Mouse (Mus musculus) liver, embryonic 11.5 days (tissue): Measurements from ENCODE around the gene Orai3. TPM values are rescaled to one million over a fixed set of nuclear protein-coding genes. Genes with fewer than 3 reads are reported as not detected.

ENCODE experiments used
- ATAC-seq: fragments of 200-750 bp; cut with Nextera tagmentation; replicated peaks from 2 replicates; pipeline ENCODE4 v1.8.0; 2017; ENCODE audit warnings: moderate number of reproducible peaks, mild to moderate bottlenecking, moderate TSS enrichment, moderate library complexity; ENCODE audit not compliant: low FRiP score
- DNase-seq: peaks from one replicate; pipeline ENCODE4 v3.0.0-alpha.2; 2017; ENCODE audit warnings: low spot score
- H3K27ac ChIP-seq: fragments of 300-500 bp; sonication (generic); 2 replicates; pipeline ENCODE4 v1.5.1; 2014; ENCODE audit warnings: mild to moderate bottlenecking, low read depth, low read length, control low read depth
- H3K27me3 ChIP-seq: fragments of 300-500 bp; sonication (generic); replicated peaks from 2 replicates; pipeline ENCODE4 v1.6.1; 2014; ENCODE audit warnings: low read length, mixed read lengths; ENCODE audit not compliant: control insufficient read depth, insufficient read depth
- H3K36me3 ChIP-seq: fragments of 300-500 bp; sonication (generic); 2 replicates; pipeline ENCODE4 v1.6.1; 2014; ENCODE audit warnings: mild to moderate bottlenecking, low read length, moderate library complexity, mixed read lengths; ENCODE audit not compliant: control insufficient read depth, insufficient read depth
- H3K4me1 ChIP-seq: fragments of 300-500 bp; sonication (generic); replicated peaks from 2 replicates; pipeline ENCODE4 v1.6.1; 2014; ENCODE audit warnings: low read length, mixed read lengths; ENCODE audit not compliant: control insufficient read depth, insufficient read depth
- H3K4me2 ChIP-seq: fragments of 300-500 bp; sonication (generic); 2 replicates; pipeline ENCODE4 v1.6.1; 2014; ENCODE audit warnings: mild to moderate bottlenecking, control low read depth, moderate library complexity
- H3K4me3 ChIP-seq: fragments of 300-500 bp; sonication (generic); 2 replicates; pipeline ENCODE4 v1.5.1; 2014; ENCODE audit warnings: low read depth, low read length, control low read depth
- H3K9ac ChIP-seq: fragments of 300-500 bp; sonication (generic); 2 replicates; pipeline ENCODE4 v1.6.1; 2014; ENCODE audit warnings: low read depth, low read length, control low read depth
- H3K9me3 ChIP-seq: fragments of 300-500 bp; sonication (generic); 2 replicates; pipeline ENCODE4 v1.6.1; 2016; ENCODE audit warnings: low read length, inconsistent platforms, mixed read lengths; ENCODE audit not compliant: control insufficient read depth
- WGBS: fragments of 180-500 bp; shearing (Covaris S2); extraction: QIAGEN DNeasy Blood & Tissue Kit; methylation state at CpG from one replicate; pipeline ENCODE4 v1.1.7; 2014; 5-methylcytosine and 5-hydroxymethylcytosine counted together
- polyA plus RNA-seq: library from polyadenylated mRNA; unstranded; fragments of >200 nt; fragmentation: Nextera tagmentation; extraction: Ambion mirVana; gene quantifications from 2 replicates; pipeline ENCODE4 v1.2.1, GENCODE M21; 2014

The Orai3 gene
- polyA plus RNA-seq, 1 experiment from 2014 or later: 22.0 TPM

- peaks cover 11% of the 10 kb centered on the region; the same call in 1 of the 2 replicates for H3K36me3 ChIP-seq
- H3K9me3 ChIP-seq: no peaks in the 10 kb centered on the region
- WGBS: 82% methylated on average over 19 of the region's 19 CpGs
- peak overlapping the region; percentile 93 for H3K27ac ChIP-seq
- H3K4me1 ChIP-seq: peaks cover 36% of the 10 kb centered on the region
- H3K4me3 ChIP-seq: peak overlapping the region; percentile 79
- DNase-seq (no peak), ATAC-seq (no peak; the same call in 1 of the 2 replicates)
- peak overlapping the region; percentile 69 for H3K9ac ChIP-seq
- peak overlapping the region; percentile 94 for H3K4me2 ChIP-seq
- H3K27me3 ChIP-seq: no peaks in the 10 kb centered on the region
These were observed 1.8 kb upstream of the Orai3 start for GRCm38 (mm10) chr7:127767671-127768345.

GRCm38 (mm10) chr7:127768346-127768996 is 1.1 kb upstream of the Orai3 start:
- H3K9ac ChIP-seq: peak overlapping the region; percentile 69
- peaks cover 11% of the 10 kb centered on the region; the same call in 1 of the 2 replicates for H3K36me3 ChIP-seq
- peak; percentile 3; the same call in 1 of the 2 replicates for ATAC-seq
- peak overlapping the region; percentile 94 for H3K4me2 ChIP-seq
- WGBS: 53% methylated on average over 13 of the region's 13 CpGs
- H3K9me3 ChIP-seq: no peaks in the 10 kb centered on the region
- H3K27ac ChIP-seq: peak overlapping the region; percentile 93; the same call in 1 of the 2 replicates
- no peaks in the 10 kb centered on the region for H3K27me3 ChIP-seq
- peak overlapping the region; percentile 79 for H3K4me3 ChIP-seq
- DNase-seq: no peak
- H3K4me1 ChIP-seq: peaks cover 36% of the 10 kb centered on the region

DNA sequence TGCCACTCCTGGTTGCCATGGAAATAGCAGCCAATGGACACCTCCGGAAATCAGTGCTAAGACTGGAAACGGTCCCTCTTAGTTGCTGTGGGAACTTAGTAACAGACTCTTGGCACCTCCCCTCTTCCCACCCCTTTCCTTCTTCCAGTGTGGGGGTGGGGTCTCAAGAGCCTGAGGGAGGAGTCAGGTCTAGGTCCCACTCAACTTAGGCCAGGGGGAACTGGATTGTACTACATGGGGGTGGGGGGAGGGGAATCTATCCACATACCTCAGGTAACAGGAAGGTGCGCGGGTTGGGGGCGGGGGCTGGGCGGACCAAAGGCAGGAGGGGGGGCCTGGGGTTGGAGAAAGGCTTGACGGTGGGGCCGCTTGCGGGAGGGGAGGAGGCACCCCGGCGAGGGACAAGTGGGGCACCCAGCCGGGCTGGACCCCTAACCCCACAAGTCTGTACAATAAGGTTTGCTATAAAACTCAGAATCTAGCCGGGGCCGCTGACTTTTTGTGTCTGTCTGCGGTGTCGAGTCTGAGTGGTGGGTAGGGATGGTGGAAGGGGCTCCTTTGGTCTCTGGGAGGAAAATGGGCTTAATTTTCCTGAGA is 520 bp upstream of the Orai3 start:
- H3K27me3 ChIP-seq: no peaks in the 10 kb centered on the region
- H3K4me1 ChIP-seq: peaks cover 41% of the 10 kb centered on the region
- peak overlapping the region; percentile 93 for H3K9ac ChIP-seq
- DNase-seq (peak; percentile 74), ATAC-seq (peak; percentile 19; the same call in 1 of the 2 replicates)
- peak overlapping the region; percentile 79 for H3K4me3 ChIP-seq
- H3K9me3 ChIP-seq: no peaks in the 10 kb centered on the region
- WGBS: 3% methylated on average over 15 of the region's 16 CpGs
- peak overlapping the region; percentile 93 for H3K27ac ChIP-seq
- peaks cover 11% of the 10 kb centered on the region; the same call in 1 of the 2 replicates for H3K36me3 ChIP-seq
- H3K4me2 ChIP-seq: peak overlapping the region; percentile 94

- ATAC-seq (peak; percentile 1; the same call in 1 of the 2 replicates), DNase-seq (no peak)
- Histone ChIP-seq H3K9me3 (no peaks in the 10 kb centered on the region), H3K9ac (peak overlapping the region; percentile 93), H3K27ac (peak overlapping the region; percentile 88), H3K36me3 (peaks cover 5% of the 10 kb centered on the region; the same call in 1 of the 2 replicates), H3K4me3 (peak overlapping the region; percentile 79), H3K4me2 (peak overlapping the region; percentile 94), H3K4me1 (peaks cover 43% of the 10 kb centered on the region), H3K27me3 (no peaks in the 10 kb centered on the region)
- WGBS: 2% methylated on average over 27 of the region's 27 CpGs
These were observed 657 bp downstream of the Orai3 start for GRCm38 (mm10) chr7:127770039-127770905.

DNA sequence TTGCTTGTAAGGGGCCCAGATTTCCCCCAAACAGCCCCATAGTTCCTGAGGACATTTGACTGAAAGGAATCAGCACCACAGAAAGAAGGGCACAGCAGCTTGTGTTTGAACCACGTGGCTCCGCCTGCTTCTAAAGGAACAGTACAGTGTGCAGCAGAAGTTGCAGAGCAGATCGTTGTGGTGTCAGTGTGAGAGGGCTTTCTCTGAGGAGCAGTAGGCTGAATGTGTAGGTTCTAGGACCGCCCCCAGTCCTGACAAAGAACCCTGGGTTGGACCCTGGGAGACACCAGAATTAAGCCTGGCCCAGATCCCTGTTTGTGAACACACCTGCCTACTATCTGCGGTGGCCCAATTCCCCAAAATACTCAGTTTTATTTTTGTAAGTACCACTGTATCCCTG is 1.6 kb downstream of the Orai3 start:
- ATAC-seq: no peak
- no peak for DNase-seq
- WGBS: 64% methylated on average over 5 of the region's 5 CpGs
- Histone ChIP-seq H3K4me1 (peaks cover 43% of the 10 kb centered on the region), H3K4me2 (peak overlapping the region; percentile 94), H3K27ac (no peak overlapping the region), H3K9ac (peak overlapping the region; percentile 93; the same call in 1 of the 2 replicates), H3K36me3 (peaks cover 5% of the 10 kb centered on the region; the same call in 1 of the 2 replicates), H3K4me3 (peak overlapping the region; percentile 79; the same call in 1 of the 2 replicates), H3K27me3 (no peaks in the 10 kb centered on the region), H3K9me3 (no peaks in the 10 kb centered on the region)

DNA sequence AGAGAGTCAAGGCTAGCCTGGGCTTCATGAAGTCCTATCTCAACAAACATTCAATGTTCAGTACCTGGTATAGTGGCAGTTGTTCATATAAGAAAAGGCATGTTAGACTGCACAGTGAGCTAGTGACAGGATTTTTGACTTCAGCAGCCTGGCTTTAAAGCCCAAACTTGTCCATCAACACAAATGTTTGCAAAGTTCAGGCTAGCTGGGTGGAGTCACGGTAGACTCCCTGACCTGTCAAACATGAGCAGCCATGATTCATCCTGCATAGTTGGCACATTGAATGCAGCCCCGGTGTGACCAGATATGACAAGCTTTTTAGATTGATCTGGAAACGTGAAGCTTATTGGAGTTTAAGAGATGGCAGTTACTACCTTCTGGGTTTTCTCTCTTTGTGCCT is 2.5 kb downstream of the Orai3 start:
- Histone ChIP-seq H3K9me3 (no peaks in the 10 kb centered on the region), H3K4me3 (no peak overlapping the region), H3K36me3 (peaks cover 5% of the 10 kb centered on the region; the same call in 1 of the 2 replicates), H3K27ac (no peak overlapping the region), H3K4me2 (no peak overlapping the region), H3K27me3 (no peaks in the 10 kb centered on the region), H3K9ac (no peak overlapping the region), H3K4me1 (peaks cover 40% of the 10 kb centered on the region)
- 68% methylated on average over 3 of the region's 3 CpGs for WGBS
- ATAC-seq (no peak), DNase-seq (no peak)

DNA sequence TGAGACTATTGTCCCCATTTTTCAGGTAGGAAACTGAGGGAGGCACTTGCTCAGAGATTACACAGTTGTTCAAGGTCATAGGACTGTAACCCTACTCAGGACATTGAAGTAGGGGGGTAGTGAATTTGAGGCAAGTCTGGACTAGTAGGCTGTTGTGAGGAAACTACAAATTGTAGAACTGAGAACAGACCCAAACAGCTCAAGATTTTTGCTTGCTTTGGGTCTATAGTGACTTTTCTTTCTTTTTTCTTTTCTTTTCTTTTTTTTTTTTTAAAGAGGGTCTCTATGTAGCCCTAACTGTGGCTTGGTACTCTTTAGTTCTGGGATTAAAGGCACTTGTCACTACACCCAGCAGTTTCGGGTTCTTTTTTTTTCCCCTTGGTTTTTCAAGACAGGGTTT is 2.9 kb downstream of the Orai3 start:
- Histone ChIP-seq H3K9ac (no peak overlapping the region), H3K9me3 (no peaks in the 10 kb centered on the region), H3K4me1 (peaks cover 39% of the 10 kb centered on the region), H3K27ac (no peak overlapping the region), H3K4me3 (no peak overlapping the region), H3K4me2 (no peak overlapping the region), H3K27me3 (no peaks in the 10 kb centered on the region), H3K36me3 (peaks cover 5% of the 10 kb centered on the region; the same call in 1 of the 2 replicates)
- DNase-seq: no peak
- no peak for ATAC-seq
- 88% methylated on average over 1 of the region's 1 CpGs for WGBS
